Mouse (Mus musculus) midbrain, postnatal 0 days (tissue): ENCODE data around the gene Adcy5. TPM values are rescaled to one million over a fixed set of nuclear protein-coding genes. Genes with fewer than 3 reads are reported as not detected.

Experiments
- ATAC-seq: fragments of 200-750 bp; cut with Nextera tagmentation; 2 replicates; pipeline ENCODE4 v1.8.0; 2017; ENCODE audit warnings: moderate number of reproducible peaks, mild to moderate bottlenecking, moderate TSS enrichment, moderate library complexity; ENCODE audit not compliant: low FRiP score
- DNase-seq: peaks from one replicate; pipeline ENCODE4 v3.0.0-alpha.2; 2015; ENCODE audit warnings: low spot score
- H3K27ac ChIP-seq: fragments of 300-500 bp; sonication (generic); 2 replicates; pipeline ENCODE4 v1.5.1; 2014; ENCODE audit warnings: low read depth, mild to moderate bottlenecking, low read length, mixed read lengths
- H3K27me3 ChIP-seq: fragments of 300-500 bp; sonication (generic); 2 replicates; pipeline ENCODE4 v1.6.1; 2014; ENCODE audit warnings: low read length, control low read depth, mixed read lengths; ENCODE audit not compliant: insufficient read depth
- H3K36me3 ChIP-seq: fragments of 300-500 bp; sonication (generic); 2 replicates; pipeline ENCODE4 v1.6.1; 2014; ENCODE audit warnings: low read length, control low read depth, mixed read lengths; ENCODE audit not compliant: insufficient read depth
- H3K4me1 ChIP-seq: fragments of 300-500 bp; sonication (generic); 2 replicates; pipeline ENCODE4 v1.6.1; 2014; ENCODE audit warnings: mild to moderate bottlenecking, control low read depth, antibody characterized with exemption, low read length, mixed read lengths; ENCODE audit not compliant: insufficient read depth
- H3K4me2 ChIP-seq: fragments of 300-500 bp; sonication (generic); 2 replicates; pipeline ENCODE4 v1.6.1; 2014; ENCODE audit warnings: low read depth, mild to moderate bottlenecking, low read length, mixed read lengths; ENCODE audit not compliant: poor library complexity, severe bottlenecking
- H3K4me3 ChIP-seq: fragments of 300-500 bp; sonication (generic); 2 replicates; pipeline ENCODE4 v1.5.1; 2014; ENCODE audit warnings: low read depth, mild to moderate bottlenecking, low read length, moderate library complexity
- H3K9ac ChIP-seq: fragments of 300-500 bp; sonication (generic); replicated peaks from 2 replicates; pipeline ENCODE4 v1.6.1; 2014; ENCODE audit warnings: mild to moderate bottlenecking, low read length, moderate library complexity, mixed read lengths; ENCODE audit not compliant: poor library complexity, severe bottlenecking
- H3K9me3 ChIP-seq: fragments of 300-500 bp; sonication (generic); 2 replicates; pipeline ENCODE4 v1.6.1; 2016; ENCODE audit warnings: low read length, control low read depth
- CTCF ChIP-seq: IDR thresholded peaks from 2 replicates; pipeline ENCODE4 v1.5.1; 2016; ENCODE audit warnings: antibody characterized with exemption, mild to moderate bottlenecking
- WGBS: fragments of 180-500 bp; shearing (Covaris S2); extraction: QIAGEN DNeasy Blood & Tissue Kit; methylation state at CpG from one replicate; pipeline ENCODE4 v1.1.7; 2014; 5-methylcytosine and 5-hydroxymethylcytosine counted together
- polyA plus RNA-seq: library from polyadenylated mRNA; unstranded; fragments of >200 nt; fragmentation: Nextera tagmentation; extraction: Ambion mirVana; gene quantifications from 2 replicates; pipeline ENCODE4 v1.2.1, GENCODE M21; 2015
- total RNA-seq: library from RNA; depleted of rRNA; stranded (reverse); fragments of >200 nt; gene quantifications from 2 replicates; pipeline ENCODE4 v1.2.3, GENCODE M21; 2014

The Adcy5 gene
- total and polyA plus RNA-seq, 2 experiments from 2014 or later = 6.9 to 77.3 TPM

- no peaks in the 10 kb centered on the region for H3K27me3 ChIP-seq
- no peak for ATAC-seq
- DNase-seq = no peak
- no peaks in the 10 kb centered on the region for H3K9me3 ChIP-seq
- H3K4me1 ChIP-seq = no peaks in the 10 kb centered on the region
- H3K4me2 ChIP-seq = no peak overlapping the region
- no peaks in the 10 kb centered on the region for H3K36me3 ChIP-seq
- WGBS = 75% methylated on average over 7 of the region's 7 CpGs
- H3K27ac ChIP-seq = no peak overlapping the region
- no peak overlapping the region for H3K4me3 ChIP-seq
- H3K9ac ChIP-seq = no peak overlapping the region
- no peak for TF ChIP-seq CTCF
Measured at GRCm38 (mm10) chr16:35191271-35191670, 36.6 kb downstream of the Adcy5 start.

DNA sequence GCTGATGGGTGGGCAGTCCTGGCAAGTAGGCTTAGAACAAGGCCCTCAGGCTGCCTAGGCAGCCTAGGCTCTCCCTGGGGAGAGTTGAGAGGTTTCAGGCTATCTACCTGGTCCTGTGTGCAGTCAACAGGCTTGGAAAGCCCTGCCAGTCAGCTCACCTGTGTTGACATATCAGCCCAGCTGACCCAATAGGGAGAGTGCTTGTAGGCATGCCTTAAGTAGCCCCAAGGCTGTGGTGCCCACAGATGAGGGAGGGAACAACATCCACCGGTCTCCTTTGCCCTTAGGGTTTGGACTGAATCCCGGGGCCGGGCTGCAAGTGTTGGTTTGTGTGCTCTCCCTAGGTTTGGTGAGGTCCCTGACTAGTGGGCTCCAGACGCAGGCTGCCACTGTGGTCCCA is 37.8 kb downstream of the Adcy5 start:
- ATAC-seq (no peak), DNase-seq (no peak)
- no peak overlapping the region for H3K9ac ChIP-seq
- H3K4me3 ChIP-seq = no peak overlapping the region
- no peaks in the 10 kb centered on the region for H3K27me3 ChIP-seq
- no peaks in the 10 kb centered on the region for H3K36me3 ChIP-seq
- no peak for TF ChIP-seq CTCF
- WGBS = 85% methylated on average over 4 of the region's 4 CpGs
- H3K9me3 ChIP-seq = no peaks in the 10 kb centered on the region
- H3K27ac ChIP-seq = no peak overlapping the region
- no peaks in the 10 kb centered on the region for H3K4me1 ChIP-seq
- H3K4me2 ChIP-seq = no peak overlapping the region

DNA sequence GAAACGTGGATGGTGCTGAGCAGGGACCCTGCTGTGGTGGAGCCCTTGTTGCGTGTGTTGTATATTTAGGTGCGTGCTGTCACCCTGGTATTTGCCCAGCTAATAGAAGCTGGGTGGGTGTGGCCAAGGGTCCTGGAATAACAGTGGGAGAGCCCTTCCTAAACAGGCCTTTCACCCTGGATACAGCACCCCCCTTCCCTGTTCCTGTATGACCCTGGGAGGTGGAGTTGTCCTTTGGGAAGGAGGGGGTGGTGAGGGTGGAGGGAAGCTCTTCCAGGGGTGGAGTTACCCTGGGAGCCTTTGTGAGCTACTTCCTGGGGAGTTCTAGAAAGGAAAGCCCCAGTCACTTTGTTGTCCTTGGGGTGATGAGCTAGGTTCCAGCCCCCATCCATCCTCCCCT is 38.7 kb downstream of the Adcy5 start:
- 65% methylated on average over 3 of the region's 3 CpGs for whole genome bisulfite sequencing
- no peak overlapping the region for H3K4me2 ChIP-seq
- H3K4me3 ChIP-seq = no peak overlapping the region
- TF ChIP-seq CTCF = no peak
- H3K9ac ChIP-seq = no peak overlapping the region
- no peaks in the 10 kb centered on the region for H3K27me3 ChIP-seq
- DNase-seq (no peak), ATAC-seq (no peak)
- H3K27ac ChIP-seq = no peak overlapping the region
- H3K4me1 ChIP-seq = no peaks in the 10 kb centered on the region
- no peaks in the 10 kb centered on the region for H3K9me3 ChIP-seq
- no peaks in the 10 kb centered on the region for H3K36me3 ChIP-seq

DNA sequence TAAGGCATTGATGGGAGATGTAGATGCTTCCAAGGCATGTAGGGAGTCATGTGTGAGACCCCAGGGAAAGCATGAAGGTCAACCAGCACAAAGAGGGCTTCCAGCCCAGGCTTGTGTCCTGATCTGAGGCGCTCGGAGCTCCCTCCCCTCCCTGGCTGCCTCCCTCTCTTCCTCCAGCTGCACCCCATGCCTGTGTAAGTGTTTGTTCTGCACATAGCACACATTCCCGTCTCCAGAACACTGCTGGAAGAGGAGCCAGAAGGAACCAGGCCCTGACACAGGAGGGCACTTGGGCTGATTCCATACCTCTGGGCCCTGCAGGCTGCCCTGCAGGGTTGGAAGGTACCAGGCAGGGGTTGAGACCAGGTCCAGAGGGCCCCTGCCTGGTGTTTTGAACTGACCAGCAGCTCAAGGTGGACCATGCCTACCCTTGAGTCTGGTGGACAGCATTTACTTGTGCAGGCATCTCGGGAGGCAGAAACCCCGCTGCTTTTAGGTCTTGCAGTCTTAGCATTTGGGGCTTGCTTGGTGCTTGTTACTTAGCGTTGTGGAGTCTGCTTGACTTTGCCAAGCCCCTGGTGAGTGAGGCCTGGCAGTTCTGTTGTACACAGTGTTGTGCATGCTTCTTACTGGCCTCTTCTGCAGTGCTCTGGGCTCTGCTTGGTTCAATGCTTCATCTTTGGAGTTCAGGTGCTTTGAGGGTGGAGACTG is 45.2 kb downstream of the Adcy5 start:
- Histone ChIP-seq H3K27ac (no peak overlapping the region), H3K9me3 (no peaks in the 10 kb centered on the region), H3K27me3 (no peaks in the 10 kb centered on the region), H3K4me3 (no peak overlapping the region), H3K4me2 (no peak overlapping the region), H3K9ac (no peak overlapping the region), H3K36me3 (no peaks in the 10 kb centered on the region), H3K4me1 (peaks cover 4% of the 10 kb centered on the region; the same call in 1 of the 2 replicates)
- DNase-seq = no peak
- 69% methylated on average over 6 of the region's 6 CpGs for WGBS
- TF ChIP-seq CTCF = no peak
- peak; percentile 38; the same call in 1 of the 2 replicates for ATAC-seq

DNA sequence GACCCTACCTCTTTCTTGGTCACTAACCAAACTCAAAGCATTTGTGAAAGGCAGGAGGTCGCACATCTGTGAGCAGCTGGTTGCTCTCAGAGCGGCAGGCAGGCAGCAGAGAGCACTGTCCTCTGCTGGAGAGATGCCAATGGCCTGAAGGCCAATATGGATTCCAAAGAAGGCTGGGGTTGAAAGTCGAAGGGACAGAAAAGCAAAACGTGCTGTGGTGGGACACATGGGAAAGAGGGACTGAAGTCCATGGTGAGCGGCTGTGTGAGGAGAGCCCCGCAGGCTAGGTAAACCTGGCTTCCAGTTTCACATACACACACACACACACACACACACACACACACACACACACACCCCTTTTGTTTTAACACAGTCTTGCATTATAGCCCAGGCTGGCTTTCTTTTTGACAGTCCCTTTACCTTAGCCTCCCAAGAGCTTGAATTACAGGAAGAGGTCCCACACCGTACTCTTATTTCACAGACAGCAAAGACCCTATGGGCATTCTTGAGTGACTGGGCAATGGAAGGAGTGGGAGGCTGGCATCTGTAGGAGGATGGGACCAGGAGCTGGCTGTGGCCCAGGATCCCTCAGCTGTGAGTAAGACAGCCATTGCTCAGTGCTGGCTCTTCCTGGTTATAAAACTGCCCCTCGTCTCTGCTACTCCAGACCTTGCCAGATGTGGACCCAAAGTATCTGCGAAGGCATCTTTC is 45.9 kb downstream of the Adcy5 start:
- no peaks in the 10 kb centered on the region for H3K36me3 ChIP-seq
- no peak for TF ChIP-seq CTCF
- ATAC-seq (no peak), DNase-seq (no peak)
- no peak overlapping the region for H3K4me3 ChIP-seq
- no peak overlapping the region for H3K27ac ChIP-seq
- peaks cover 11% of the 10 kb centered on the region; the same call in 1 of the 2 replicates for H3K4me1 ChIP-seq
- no peak overlapping the region for H3K9ac ChIP-seq
- no peaks in the 10 kb centered on the region for H3K27me3 ChIP-seq
- no peaks in the 10 kb centered on the region for H3K9me3 ChIP-seq
- 79% methylated on average over 9 of the region's 9 CpGs for WGBS
- no peak overlapping the region for H3K4me2 ChIP-seq

DNA sequence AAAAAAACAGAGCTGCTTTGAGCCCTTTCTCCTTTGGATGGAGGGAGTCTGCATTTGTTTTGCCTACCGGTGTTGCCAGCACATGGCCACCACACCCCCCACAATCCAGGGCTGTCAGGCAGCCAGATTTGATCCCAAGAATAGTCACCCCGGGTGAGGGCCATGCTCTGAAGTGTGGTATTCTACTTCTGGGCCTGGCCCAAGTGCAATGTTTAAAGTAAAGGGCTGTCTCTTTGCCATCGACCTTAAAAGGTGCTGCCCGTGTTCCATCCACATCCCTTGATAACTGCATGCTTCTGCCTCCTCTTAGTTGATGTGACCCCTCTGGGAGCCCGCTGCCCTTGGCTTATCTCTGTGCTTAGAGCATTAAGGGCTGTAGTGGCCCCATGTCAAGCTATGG is 46.6 kb downstream of the Adcy5 start:
- no peaks in the 10 kb centered on the region for H3K27me3 ChIP-seq
- 82% methylated on average over 5 of the region's 5 CpGs for WGBS
- no peak for TF ChIP-seq CTCF
- H3K4me1 ChIP-seq = peaks cover 17% of the 10 kb centered on the region
- no peak overlapping the region for H3K4me3 ChIP-seq
- no peaks in the 10 kb centered on the region for H3K36me3 ChIP-seq
- H3K9ac ChIP-seq = no peak overlapping the region
- no peaks in the 10 kb centered on the region for H3K9me3 ChIP-seq
- no peak for ATAC-seq
- H3K27ac ChIP-seq = no peak overlapping the region
- H3K4me2 ChIP-seq = no peak overlapping the region
- DNase-seq = no peak
